Mouse (Mus musculus) WW6 (cell line): ENCODE results near the gene Gpr4.

Source experiments
- DNase-seq: peaks from one replicate; pipeline ENCODE4 v3.0.0-alpha.2; 2013; ENCODE audit warnings: low read depth, low spot score

The Gpr4 gene

DNA sequence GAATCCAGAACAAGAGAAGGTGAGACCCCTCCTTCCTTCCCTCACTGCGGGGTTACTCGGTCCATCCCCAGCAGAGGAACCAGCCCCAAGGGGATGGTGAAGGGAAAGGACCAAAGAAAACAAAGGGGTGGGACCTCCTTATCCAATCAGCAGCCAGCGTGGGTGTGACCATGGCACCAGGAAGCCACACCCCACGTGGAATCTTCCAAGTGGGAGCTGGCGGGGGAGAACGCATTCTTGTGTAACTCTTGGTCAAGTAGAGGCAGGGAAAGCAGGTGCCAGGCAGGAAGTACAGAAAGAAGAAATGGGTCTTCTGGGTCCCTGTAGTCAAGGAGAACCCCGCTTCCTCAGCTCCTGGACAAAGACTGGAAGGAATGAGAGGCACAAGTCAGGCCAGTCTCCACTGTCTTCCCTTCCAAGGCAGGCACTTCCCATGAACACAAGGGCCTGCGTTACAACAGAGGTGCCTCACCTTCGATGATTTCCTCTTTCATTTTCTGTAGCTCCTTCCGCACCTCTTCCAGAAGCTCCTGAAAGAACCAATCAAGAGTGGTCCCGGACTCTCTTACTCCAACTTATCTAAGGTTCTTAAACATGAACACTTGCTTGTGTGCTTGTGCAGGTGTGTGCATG is 45.2 kb downstream of the Gpr4 start:
- peak; percentile 90 for DNase-seq

DNA sequence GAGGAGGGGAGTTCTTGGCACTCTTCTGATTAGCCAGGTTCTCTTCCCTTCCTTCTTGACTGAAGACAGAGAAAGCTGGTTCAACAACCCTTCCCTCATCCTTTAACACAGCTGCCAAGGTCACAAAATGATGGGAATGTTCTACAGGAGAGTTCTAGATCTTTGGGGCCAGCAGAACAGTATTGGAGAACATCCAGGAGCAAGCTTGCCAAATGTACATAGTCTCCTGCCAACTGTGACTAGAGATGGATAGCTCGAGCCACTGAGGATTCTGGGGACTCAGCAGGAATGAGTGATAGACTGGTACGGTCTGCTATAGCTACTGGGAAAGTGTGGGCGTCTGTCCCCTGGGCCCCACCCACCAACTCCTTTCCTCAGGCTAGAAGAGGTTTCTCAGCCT is 46.0 kb downstream of the Gpr4 start:
- no peak for DNase-seq

DNA sequence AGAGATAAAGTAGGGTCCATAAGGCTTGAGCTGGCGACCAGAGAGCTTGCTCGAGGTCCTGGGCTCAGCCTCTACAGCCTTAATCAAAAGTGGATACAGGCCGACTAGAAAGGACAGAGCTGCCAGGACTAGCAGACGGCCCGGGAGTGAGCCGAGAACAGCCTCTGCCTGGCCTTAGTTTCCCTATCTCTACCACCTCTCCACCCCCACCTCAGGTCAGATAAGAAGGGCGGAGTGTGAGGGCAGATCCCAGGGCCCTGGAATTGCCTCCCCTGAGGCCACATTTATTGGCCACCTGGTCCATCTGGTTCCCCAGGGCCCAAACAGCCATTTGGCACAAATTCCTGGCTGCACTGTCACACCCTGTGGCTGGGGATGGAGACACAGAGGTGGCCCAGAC is 52.8 kb downstream of the Gpr4 start:
- no peak for DNase-seq

DNA sequence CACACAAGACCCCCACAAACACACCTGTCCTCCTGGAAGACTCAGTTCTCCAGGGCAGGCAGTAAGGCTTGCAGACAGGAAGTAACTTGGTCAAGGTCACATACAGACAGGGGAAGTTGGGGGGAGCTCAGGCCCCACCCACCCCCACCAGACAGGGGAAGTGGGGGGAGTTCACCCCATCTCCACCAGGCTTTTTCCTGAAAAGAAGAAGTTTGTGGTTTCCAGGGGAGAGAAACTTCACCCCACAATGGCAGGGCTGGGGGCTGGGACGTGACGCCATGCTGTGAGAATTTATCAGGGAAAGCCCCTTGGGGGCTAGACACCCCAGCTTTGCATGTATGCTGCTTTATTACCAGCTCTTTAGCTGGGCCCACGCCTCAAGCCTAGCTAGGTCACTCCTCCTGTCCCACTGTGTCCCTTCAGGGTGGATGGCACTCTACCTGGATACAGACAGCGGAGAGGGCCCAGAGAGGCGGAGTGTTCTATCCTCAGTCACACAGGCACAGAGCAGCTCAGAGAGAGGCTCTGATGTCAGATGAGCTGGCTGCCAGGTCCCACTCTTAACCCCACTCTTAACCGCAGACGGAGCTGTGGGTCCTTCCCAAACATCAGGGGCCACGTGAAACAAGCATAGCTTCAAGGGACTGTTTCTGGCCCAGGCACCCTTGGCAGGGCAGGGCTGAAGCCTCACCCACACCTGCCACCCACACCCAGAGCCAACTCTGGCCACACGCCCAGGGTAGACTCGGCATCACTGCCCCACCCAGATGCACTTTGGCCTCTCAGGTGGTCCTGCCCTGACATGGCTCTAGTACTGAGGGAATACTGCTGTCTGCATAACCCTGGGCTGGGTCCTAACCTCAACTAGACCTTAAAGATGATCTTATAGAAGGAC is 53.8 kb downstream of the Gpr4 start:
- no peak for DNase-seq

DNA sequence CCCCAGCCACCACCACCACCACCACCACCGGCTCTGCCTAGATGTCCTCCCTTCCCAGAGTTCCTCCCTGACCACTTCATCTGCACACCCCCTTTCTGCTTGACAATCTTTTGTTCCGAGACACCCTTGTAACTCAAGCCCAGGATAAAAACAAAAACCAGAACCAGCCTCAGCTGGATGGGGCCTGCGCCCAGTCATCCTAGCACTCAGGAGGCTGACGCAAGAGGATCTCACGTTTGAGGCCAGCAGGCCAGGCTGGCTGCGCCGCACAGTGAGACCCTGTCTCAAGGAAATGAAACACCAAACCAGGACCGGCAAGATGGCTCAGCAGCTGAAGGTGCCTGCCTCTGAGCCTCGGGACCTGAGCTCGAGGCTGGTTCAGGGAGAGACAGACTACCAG is 54.7 kb downstream of the Gpr4 start:
- DNase-seq: no peak

DNA sequence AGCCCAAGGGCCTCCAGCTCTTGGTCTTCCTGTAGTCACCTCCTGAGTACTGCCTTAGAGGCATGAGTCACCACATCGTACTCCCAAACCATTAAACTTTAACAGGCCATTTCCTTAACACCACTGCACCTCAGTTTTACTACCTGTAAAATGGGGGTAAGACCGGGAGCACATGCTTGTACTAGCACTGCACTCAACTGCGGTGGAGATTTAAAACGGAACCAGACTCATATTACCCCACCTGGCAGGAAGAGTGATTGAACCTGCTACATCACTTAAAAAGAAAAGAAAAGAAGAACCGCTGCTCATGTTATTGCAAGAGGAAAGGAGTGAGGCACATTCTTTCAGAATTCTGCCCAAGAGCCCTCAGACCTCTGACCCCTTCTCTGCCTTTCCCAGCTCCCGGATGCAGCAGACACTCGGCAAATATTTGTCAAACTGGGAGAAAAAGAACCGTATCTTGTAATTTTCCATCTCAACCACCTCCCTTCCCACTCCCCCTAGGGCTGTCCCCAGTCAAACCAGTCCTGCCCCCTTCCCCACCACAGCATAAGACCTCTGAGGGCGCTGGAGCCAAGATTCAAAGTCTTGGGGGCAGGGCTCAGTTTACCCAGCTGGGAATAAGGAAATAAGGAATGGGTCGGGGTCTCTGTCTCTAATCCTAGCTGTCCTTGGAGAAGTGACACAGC is 56.8 kb downstream of the Gpr4 start:
- DNase-seq: no peak

DNA sequence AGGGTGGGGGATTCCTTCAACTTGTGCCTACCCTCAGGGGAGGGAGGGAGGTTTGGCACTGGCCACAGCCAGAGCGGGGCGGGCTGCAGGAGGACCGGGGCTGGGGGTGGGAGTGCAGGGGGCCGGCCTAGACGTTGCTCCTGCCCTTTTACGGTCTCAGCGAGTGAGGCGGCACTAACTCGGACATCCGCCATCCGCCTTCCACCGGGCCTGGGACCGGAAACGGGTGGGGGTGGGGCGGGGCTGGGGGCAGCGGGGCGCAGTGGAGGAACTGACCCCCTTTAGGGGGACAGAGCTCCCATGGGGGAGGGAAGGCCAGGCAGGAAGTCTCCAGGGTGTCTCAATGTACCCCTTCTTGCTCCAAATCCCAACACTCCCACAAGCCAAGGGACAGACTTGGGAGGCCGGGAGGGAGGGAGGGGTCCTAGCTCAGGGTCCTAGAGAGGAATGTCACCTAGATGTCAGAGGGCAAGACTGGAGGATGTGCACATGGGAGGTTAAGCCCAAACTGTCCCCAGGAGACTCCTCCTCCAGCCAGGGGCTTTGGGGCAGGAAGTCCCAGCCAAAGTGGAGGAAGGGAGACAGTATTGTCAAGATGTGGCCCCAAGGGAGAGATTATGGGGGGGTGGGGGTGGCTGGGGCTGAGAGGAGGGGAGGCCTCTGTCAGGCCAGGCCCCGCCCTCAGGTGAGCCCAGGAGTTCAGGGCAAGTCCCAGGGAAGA is 57.5 kb downstream of the Gpr4 start:
- no peak for DNase-seq

DNA sequence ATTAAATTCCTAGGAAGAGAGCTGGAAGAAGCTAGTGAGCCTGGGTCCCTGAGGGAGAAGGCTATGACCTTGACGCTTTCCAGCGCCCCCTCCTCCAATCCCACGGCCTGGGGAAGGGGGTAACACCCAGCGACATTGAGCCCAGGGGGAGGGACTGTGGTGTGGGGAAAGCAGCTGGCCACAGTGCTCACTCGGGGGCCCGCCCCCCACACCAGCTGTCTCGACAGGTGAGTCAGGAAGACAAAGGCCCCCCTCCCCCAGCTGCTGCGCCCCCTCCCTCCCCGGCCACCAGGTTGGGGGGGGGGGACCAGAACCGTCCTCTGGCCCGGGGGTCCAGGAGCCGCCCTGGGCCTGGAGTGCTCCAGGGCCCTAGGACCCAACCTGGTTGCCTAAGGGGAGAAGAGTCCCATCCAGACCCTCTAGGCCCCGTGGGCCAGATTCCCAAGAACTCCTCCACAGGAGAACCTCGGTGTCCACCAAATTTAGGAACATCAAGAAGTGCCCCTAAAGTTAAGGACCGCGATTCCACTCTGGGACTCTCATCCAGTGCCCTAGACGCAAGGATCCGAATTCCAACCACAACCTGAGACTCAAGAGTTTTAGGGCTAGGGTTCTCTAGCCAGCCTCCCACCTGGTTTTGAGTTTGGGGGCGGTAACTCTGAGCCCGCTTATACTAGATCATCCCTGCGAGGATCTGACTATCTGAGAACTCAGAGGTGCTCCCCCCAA is 58.3 kb downstream of the Gpr4 start:
- no peak for DNase-seq

DNA sequence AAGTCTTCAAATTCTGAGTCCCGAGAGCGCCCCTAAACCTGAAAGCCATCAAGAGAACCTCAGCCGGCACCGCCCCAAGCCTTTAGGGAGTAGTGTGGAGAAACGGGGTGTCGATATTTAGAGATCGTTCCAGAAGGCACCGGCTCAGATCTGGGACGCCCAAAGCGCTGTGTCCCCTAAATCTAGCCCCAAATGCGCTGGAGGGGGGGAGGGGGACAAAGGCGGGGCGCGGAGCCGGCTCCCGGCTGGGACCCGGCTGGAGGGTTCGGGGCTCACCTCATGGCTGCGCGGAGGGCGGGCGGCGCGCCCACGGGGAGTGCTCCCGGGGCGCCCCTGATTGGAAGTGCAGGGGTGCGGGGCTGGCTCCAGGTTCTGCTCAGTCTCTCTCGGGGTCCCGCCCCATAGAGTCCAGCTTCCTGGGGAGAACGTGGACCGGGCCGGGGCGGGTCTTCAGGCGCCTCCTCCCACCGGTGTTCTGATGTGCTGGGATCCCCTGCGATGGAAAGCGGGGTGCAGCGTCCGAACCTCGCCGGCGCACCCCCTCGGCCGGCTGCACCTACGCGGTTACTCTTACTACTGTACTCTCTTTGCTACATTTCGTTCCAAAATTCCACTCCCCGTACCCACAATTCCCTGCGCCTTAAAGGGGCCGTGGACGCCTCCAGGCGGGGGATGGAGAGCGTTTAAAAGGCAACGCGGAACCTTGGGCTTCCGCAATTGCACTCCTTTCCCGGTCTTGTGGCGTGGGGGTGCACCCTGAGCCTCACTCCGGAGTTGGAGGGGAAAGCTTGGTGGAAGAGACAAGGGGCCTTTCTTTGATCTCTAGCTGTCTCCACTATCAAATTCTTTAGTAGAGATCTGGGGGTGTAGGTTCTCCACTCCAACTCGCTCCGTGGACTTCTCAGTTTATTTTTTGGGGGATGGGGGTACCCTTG is 59.2 kb downstream of the Gpr4 start, which contains the start of gene Vasp:
Vasp (minus strand) TSS at position 580 of the 935 bp plus-strand sequence.
- DNase-seq: peak; percentile 69

DNA sequence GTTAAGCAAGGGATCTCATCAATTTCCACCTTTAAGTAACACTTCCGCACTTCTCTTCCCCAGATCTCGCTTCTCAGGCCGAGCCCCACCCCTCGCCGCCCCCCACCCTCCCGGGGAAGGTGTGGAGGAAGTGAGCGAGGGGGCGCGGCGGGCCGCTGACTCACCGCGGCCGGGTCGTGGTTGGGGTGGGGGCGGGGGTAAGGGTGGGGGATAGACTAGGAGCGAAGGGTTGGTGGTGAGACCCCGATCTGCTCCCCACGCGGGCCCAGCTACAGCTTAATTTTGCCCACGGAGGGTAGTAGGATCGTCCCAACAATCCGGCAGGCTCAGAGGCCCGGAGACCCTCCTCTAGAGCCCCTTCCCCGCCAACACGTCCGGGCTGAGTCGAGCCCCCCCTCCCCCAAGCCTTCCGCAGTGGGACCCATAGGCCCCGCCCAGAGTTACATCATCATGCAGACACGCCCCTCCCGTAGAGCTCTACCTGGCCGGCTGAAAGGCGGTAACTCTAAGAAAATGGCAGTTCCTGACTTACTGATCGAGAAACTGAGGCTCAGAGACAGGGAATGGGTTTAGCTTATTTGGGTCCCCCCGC is 59.9 kb downstream of the Gpr4 start:
- DNase-seq: no peak
